Mouse (Mus musculus): ENCODE results near the gene Chrne.
A peak's percentile ranks its signal among the peaks of the same experiment; 100 is the strongest.

Gene Chrne

GRCm38 (mm10) chr11:70651391-70651790 is 32.4 kb upstream of the Chrne start:
- DNase-seq = no peak

GRCm38 (mm10) chr11:70650322-70651175 is 31.5 kb upstream of the Chrne start:
- no peak for DNase-seq

- DNase-seq = no peak
Observed at GRCm38 (mm10) chr11:70649185-70649734, 30.2 kb upstream of the Chrne start.

GRCm38 (mm10) chr11:70648512-70648911 is 29.5 kb upstream of the Chrne start:
- DNase-seq = no peak

GRCm38 (mm10) chr11:70647716-70648420 is 28.9 kb upstream of the Chrne start:
- DNase-seq = peak; percentile 54 to 64

GRCm38 (mm10) chr11:70646691-70647650 is 28.0 kb upstream of the Chrne start, which contains the start of the genes Rnf167 and Slc25a11:
Rnf167 (plus strand) TSS chr11:70647235.
Slc25a11 (minus strand) TSS chr11:70647479.
- peak; percentile 97 to 99 for DNase-seq

GRCm38 (mm10) chr11:70646259-70646555 is 27.2 kb upstream of the Chrne start:
- DNase-seq = peak; percentile 32 to 61

GRCm38 (mm10) chr11:70645461-70646258 is 26.6 kb upstream of the Chrne start:
- DNase-seq = no peak

GRCm38 (mm10) chr11:70644564-70645103 is 25.6 kb upstream of the Chrne start:
- DNase-seq = no peak

- no peak for DNase-seq
Observed at GRCm38 (mm10) chr11:70643051-70643450, 24.0 kb upstream of the Chrne start.

GRCm38 (mm10) chr11:70641241-70641640 is 22.2 kb upstream of the Chrne start:
- DNase-seq = no peak

GRCm38 (mm10) chr11:70639976-70640375 is 21.0 kb upstream of the Chrne start:
- no peak for DNase-seq

GRCm38 (mm10) chr11:70638714-70639278 is 19.8 kb upstream of the Chrne start, which contains the start of gene Gp1ba:
Gp1ba (plus strand) TSS chr11:70639122.
- DNase-seq = no peak

GRCm38 (mm10) chr11:70638293-70638692 is 19.3 kb upstream of the Chrne start:
- no peak for DNase-seq

GRCm38 (mm10) chr11:70637764-70638163 is 18.7 kb upstream of the Chrne start:
- DNase-seq = no peak

- DNase-seq = no peak
Observed at GRCm38 (mm10) chr11:70635601-70636000, 16.6 kb upstream of the Chrne start.

- no peak for DNase-seq
Observed at GRCm38 (mm10) chr11:70630129-70630528, 11.1 kb upstream of the Chrne start.

GRCm38 (mm10) chr11:70629557-70629956 is 10.5 kb upstream of the Chrne start:
- no peak for DNase-seq

- DNase-seq = no peak
Observed at GRCm38 (mm10) chr11:70628431-70628830, 9.4 kb upstream of the Chrne start.

GRCm38 (mm10) chr11:70626877-70627276 is 7.9 kb upstream of the Chrne start:
- DNase-seq = no peak

GRCm38 (mm10) chr11:70625473-70625872 is 6.5 kb upstream of the Chrne start:
- peak; percentile 80 to 83 for DNase-seq

Data from kidney, postnatal 4 days (tissue).